Mouse (Mus musculus) embryo, embryonic 10 days (tissue): ENCODE results near the gene Ddx19b.
"Not testable (repeated sequence)": the region's sequence is repeated elsewhere in the genome, so short reads cannot be mapped to it uniquely, and the experiment has no call there.

Experiments
- DNase-seq: peaks from one replicate; pipeline ENCODE4 v3.0.0-alpha.2; 2015; ENCODE audit warnings: low spot score

Gene Ddx19b

GRCm38 (mm10) chr8:111031572-111031971 lies at the start of gene Ddx19b:
Ddx19b (minus strand) TSS chr8:111031751.
- DNase-seq, result no peak

- peak; percentile 51 for DNase-seq
These were observed 48.3 kb upstream of the Ddx19b start for GRCm38 (mm10) chr8:111079861-111080271.

GRCm38 (mm10) chr8:111079461-111079860 lies 47.9 kb upstream of the Ddx19b start:
- no peak for DNase-seq

GRCm38 (mm10) chr8:111075926-111076325 lies 44.4 kb upstream of the Ddx19b start:
- no peak for DNase-seq

- not testable (repeated sequence) for DNase-seq
These were observed 37.1 kb upstream of the Ddx19b start for GRCm38 (mm10) chr8:111068660-111069059.

GRCm38 (mm10) chr8:111067439-111067838 lies 35.9 kb upstream of the Ddx19b start:
- no peak for DNase-seq

GRCm38 (mm10) chr8:111066308-111066707 lies 34.8 kb upstream of the Ddx19b start:
- DNase-seq, result no peak

GRCm38 (mm10) chr8:111062893-111063292 lies 31.3 kb upstream of the Ddx19b start:
- DNase-seq, result no peak

- DNase-seq, result peak; percentile 91
These were observed 30.7 kb upstream of the Ddx19b start for GRCm38 (mm10) chr8:111062072-111062757.

- peak; percentile 42 for DNase-seq
These were observed 30.1 kb upstream of the Ddx19b start for GRCm38 (mm10) chr8:111061688-111062071.

- DNase-seq, result no peak
These were observed 27.5 kb upstream of the Ddx19b start for GRCm38 (mm10) chr8:111058946-111059572.

- DNase-seq, result peak; percentile 31
These were observed 25.2 kb upstream of the Ddx19b start for GRCm38 (mm10) chr8:111056691-111057293.

GRCm38 (mm10) chr8:111056158-111056663 lies 24.7 kb upstream of the Ddx19b start, which contains the start of gene Exosc6:
Exosc6 (plus strand) TSS chr8:111056339.
- DNase-seq, result peak; percentile 98

GRCm38 (mm10) chr8:111055661-111056060 lies 24.1 kb upstream of the Ddx19b start:
- DNase-seq, result no peak

- DNase-seq, result no peak
These were observed 23.6 kb upstream of the Ddx19b start for GRCm38 (mm10) chr8:111055031-111055634.

GRCm38 (mm10) chr8:111053827-111054518 lies 22.4 kb upstream of the Ddx19b start:
- no peak for DNase-seq

- no peak for DNase-seq
These were observed 17.6 kb upstream of the Ddx19b start for GRCm38 (mm10) chr8:111049106-111049505.

- DNase-seq, result no peak
These were observed 17.1 kb upstream of the Ddx19b start for GRCm38 (mm10) chr8:111048694-111049093.

GRCm38 (mm10) chr8:111044003-111044734 lies 12.6 kb upstream of the Ddx19b start:
- DNase-seq, result no peak

- no peak for DNase-seq
These were observed 11.0 kb upstream of the Ddx19b start for GRCm38 (mm10) chr8:111042546-111042945.

- DNase-seq, result no peak
These were observed 5.0 kb upstream of the Ddx19b start for GRCm38 (mm10) chr8:111036591-111036990.
